Mouse (Mus musculus) liver, adult 2 months (tissue): ENCODE data around the gene Acoxl.

ENCODE experiments used
- CTCF ChIP-seq: fragments of 200-500 bp; IDR thresholded peaks from 2 replicates; pipeline ENCODE4 v1.5.1; 2011; ENCODE audit warnings: low read depth, low read length, control low read depth
- POLR2A ChIP-seq: fragments of 200-500 bp; IDR thresholded peaks from 2 replicates; pipeline ENCODE4 v1.6.1; 2011; ENCODE audit warnings: low read length, control low read depth; ENCODE audit not compliant: insufficient read depth; ENCODE audit errors: extremely low read depth

GRCm38 (mm10) chr2:128131503-128131902 is 292.8 kb downstream of the Acoxl start:
- TF ChIP-seq POLR2A (no peak), CTCF (no peak)
